Mouse (Mus musculus): ENCODE measurements at regions not wholly inside any gene's neighbourhood (a gene's known extent, or its start where the extent isn't known, plus 50 kb on each side); places are given as distances from the start of the nearest gene placed in this dataset.

GRCm38 (mm10) chr17:45893698-45894097, 138.5 kb downstream of the Vegfa start:
- no peak for DNase-seq (ENCODE audit: low spot score in 2 of 2)

- no peak for DNase-seq (ENCODE audit: low spot score in 2 of 2)
Measured at GRCm38 (mm10) chr17:45893094-45893493, 139.1 kb downstream of the Vegfa start.

GRCm38 (mm10) chr17:45889451-45889850, 142.7 kb downstream of the Vegfa start:
- DNase-seq (ENCODE audit: low spot score in 2 of 2) = no peak

- DNase-seq (ENCODE audit: low spot score in 2 of 2) = no peak
Measured at GRCm38 (mm10) chr17:45889051-45889450, 143.1 kb downstream of the Vegfa start.

GRCm38 (mm10) chr17:45886420-45887049, 145.6 kb downstream of the Vegfa start:
- no peak for DNase-seq (ENCODE audit: low spot score in 2 of 2)

- DNase-seq (ENCODE audit: low spot score in 2 of 2) = no peak
Measured at GRCm38 (mm10) chr17:45885461-45886336, 146.5 kb downstream of the Vegfa start.

GRCm38 (mm10) chr17:45884021-45884722, 148.0 kb downstream of the Vegfa start:
- DNase-seq (ENCODE audit: low spot score in 2 of 2) = no peak

GRCm38 (mm10) chr17:45882682-45883081, 149.0 kb upstream of the 1600014C23Rik start:
- no peak for DNase-seq (ENCODE audit: low spot score in 2 of 2)

GRCm38 (mm10) chr17:45881284-45881683, 147.6 kb upstream of the 1600014C23Rik start:
- no peak for DNase-seq (ENCODE audit: low spot score in 2 of 2)

GRCm38 (mm10) chr17:45880761-45881160, 147.1 kb upstream of the 1600014C23Rik start:
- no peak for DNase-seq (ENCODE audit: low spot score in 2 of 2)

- DNase-seq (ENCODE audit: low spot score in 2 of 2) = no peak
Measured at GRCm38 (mm10) chr17:45879478-45880250, 146.0 kb upstream of the 1600014C23Rik start.

- DNase-seq (ENCODE audit: low spot score in 2 of 2) = no peak
Measured at GRCm38 (mm10) chr17:45878394-45878793, 144.8 kb upstream of the 1600014C23Rik start.

- no peak for DNase-seq (ENCODE audit: low spot score in 2 of 2)
Measured at GRCm38 (mm10) chr17:45875325-45875724, 141.7 kb upstream of the 1600014C23Rik start.

GRCm38 (mm10) chr17:45873996-45874395, 140.4 kb upstream of the 1600014C23Rik start:
- no peak for DNase-seq (ENCODE audit: low spot score in 2 of 2)

- peak in 1 of 2 experiments; percentile 30 for DNase-seq (ENCODE audit: low spot score in 2 of 2)
Measured at GRCm38 (mm10) chr17:45873200-45873955, 139.7 kb upstream of the 1600014C23Rik start.

GRCm38 (mm10) chr17:45871666-45872653, 138.3 kb upstream of the 1600014C23Rik start:
- DNase-seq (ENCODE audit: low spot score in 2 of 2) = no peak

GRCm38 (mm10) chr17:45871067-45871466, 137.4 kb upstream of the 1600014C23Rik start:
- DNase-seq (ENCODE audit: low spot score in 2 of 2) = no peak

- DNase-seq (ENCODE audit: low spot score in 2 of 2) = no peak
Measured at GRCm38 (mm10) chr17:45869014-45869968, 135.6 kb upstream of the 1600014C23Rik start.

All from layer of hippocampus, postnatal 10 days (tissue).